Mouse (Mus musculus) thymus, adult 2 months (tissue): ENCODE data around the gene Olfr575.

Source experiments
- CTCF ChIP-seq: fragments of 200-500 bp; IDR thresholded peaks from 2 replicates; pipeline ENCODE4 v1.5.1; 2012; ENCODE audit warnings: mild to moderate bottlenecking, control low read depth, low read length, moderate library complexity, borderline replicate concordance; ENCODE audit not compliant: control insufficient read depth, poor library complexity, insufficient read depth; ENCODE audit errors: extremely low read depth
- POLR2A ChIP-seq: fragments of 200-500 bp; IDR thresholded peaks from 2 replicates; pipeline ENCODE4 v1.6.1; 2012; ENCODE audit warnings: mild to moderate bottlenecking, low read length, control low read depth, moderate library complexity; ENCODE audit not compliant: control insufficient read depth, poor library complexity, insufficient read depth; ENCODE audit errors: extremely low read depth

DNA sequence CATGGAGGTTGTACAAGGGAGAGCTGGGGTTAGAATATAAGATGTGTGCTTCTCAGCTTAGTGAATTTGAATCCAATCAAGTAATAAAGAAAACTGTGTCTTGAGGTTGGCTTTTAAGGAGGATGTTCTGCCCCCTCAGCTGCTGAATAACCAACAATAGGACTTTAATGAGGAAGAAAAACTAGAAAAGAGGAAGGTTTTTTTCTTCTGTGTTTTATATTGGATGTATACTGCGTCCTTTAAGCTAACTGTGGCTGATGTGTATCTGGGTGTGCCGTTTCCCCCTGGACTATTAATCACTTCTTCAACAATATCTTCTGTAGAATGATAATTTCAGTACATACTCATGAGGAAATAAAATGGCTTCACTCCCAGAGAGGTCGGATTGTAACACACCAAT is 31.5 kb downstream of the Olfr575 start:
- TF ChIP-seq CTCF: no peak
- TF ChIP-seq POLR2A: no peak
